8 mouse cellular contexts compared by ENCODE assay signal in genomic region chr16:34571931-34572405, GRCm38 (mm10). TPM values are rescaled to one million over a fixed set of nuclear protein-coding genes. Genes with fewer than 3 reads are reported as not detected.
DNase-seq lines count a peak whose midpoint lies in the region; ATAC-seq and TF ChIP-seq lines count a peak whose summit lies in the region.

No protein-coding gene starts in this region.

- H3K4me1 ChIP-seq in lung, embryonic 14.5 days (ENCODE audit: insufficient read depth) = peaks cover 10% of the 10 kb centered on the region
- no peaks in the 10 kb centered on the region; the same call in 1 of the 2 replicates for H3K4me1 ChIP-seq in embryonic facial prominence, embryonic 11.5 days (ENCODE audit: control insufficient read depth, insufficient read depth, low read length)
- H3K4me1 ChIP-seq in hindbrain, embryonic 12.5 days = peaks cover 33% of the 10 kb centered on the region
- H3K4me1 ChIP-seq in liver, postnatal 0 days (ENCODE audit: insufficient read depth) = 0 out of 2 replicates have a peak, but pooled peaks cover 2% of the 10 kb centered on the region

- TF ChIP-seq CTCF in lung, embryonic 14.5 days (IDR thresholded peaks at IDR 0.05; ENCODE audit: low read depth) = peak; percentile 45
- TF ChIP-seq CTCF in liver, postnatal 0 days (IDR thresholded peaks at IDR 0.05; ENCODE audit: low read depth) = no peak

- peak overlapping the region; percentile 80 for H3K4me3 ChIP-seq in lung, embryonic 14.5 days (ENCODE audit: low read depth, low read length)
- H3K4me3 ChIP-seq in embryonic facial prominence, embryonic 11.5 days (ENCODE audit: low read depth, low read length) = peak overlapping the region; percentile 93
- peak overlapping the region; percentile 91 for H3K4me3 ChIP-seq in hindbrain, embryonic 12.5 days
- peak overlapping the region; percentile 50; the same call in 1 of the 2 replicates for H3K4me3 ChIP-seq in liver, postnatal 0 days (ENCODE audit: low read depth, low read length)

- no peaks in the 10 kb centered on the region for H3K9me3 ChIP-seq in lung, embryonic 14.5 days (ENCODE audit: low read depth, low read length)
- no peaks in the 10 kb centered on the region for H3K9me3 ChIP-seq in embryonic facial prominence, embryonic 11.5 days (replicated peaks; ENCODE audit: control insufficient read depth, low read length)
- H3K9me3 ChIP-seq in hindbrain, embryonic 12.5 days (replicated peaks) = no peaks in the 10 kb centered on the region
- H3K9me3 ChIP-seq in liver, postnatal 0 days (ENCODE audit: low read length) = no peaks in the 10 kb centered on the region

- DNase-seq in lung, embryonic 14.5 days = peak; percentile 49
- DNase-seq in lung, adult 18-20 months = no peak
- peak; percentile 63 for DNase-seq in embryonic facial prominence, embryonic 11.5 days (ENCODE audit: low spot score)
- DNase-seq in liver, postnatal 0 days = peak; percentile 12
- no peak for DNase-seq in B cell, adult 2 months
- no peak for DNase-seq in adrenal gland, postnatal 10 days

- peak; percentile 5; the same call in 1 of the 2 replicates for ATAC-seq in lung, embryonic 14.5 days (ENCODE audit: insufficient read depth)
- no peak for ATAC-seq in embryonic facial prominence, embryonic 11.5 days (replicated peaks; ENCODE audit: insufficient number of reproducible peaks, low FRiP score, low TSS enrichment, low read depth)
- ATAC-seq in hindbrain, embryonic 12.5 days (ENCODE audit: low FRiP score) = no peak
- ATAC-seq in liver, postnatal 0 days = no peak
- ATAC-seq in inflammation-experienced regulatory T-cells, adult 6 months = no peak

- peak overlapping the region; percentile 96 for H3K9ac ChIP-seq in lung, embryonic 14.5 days
- H3K9ac ChIP-seq in embryonic facial prominence, embryonic 11.5 days (replicated peaks; ENCODE audit: low read length) = peak overlapping the region; percentile 98
- H3K9ac ChIP-seq in hindbrain, embryonic 12.5 days = peak overlapping the region; percentile 97
- H3K9ac ChIP-seq in liver, postnatal 0 days (replicated peaks) = no peak overlapping the region

- WGBS in lung, embryonic 14.5 days = 1% methylated on average over 10 of the region's 10 CpGs
- WGBS in embryonic facial prominence, embryonic 11.5 days = 1% methylated on average over 10 of the region's 10 CpGs
- under 1% methylated on average over 10 of the region's 10 CpGs for whole genome bisulfite sequencing in hindbrain, embryonic 12.5 days
- WGBS in liver, postnatal 0 days (ENCODE audit: insufficient replicate concordance) = 1% methylated on average over 10 of the region's 10 CpGs

- no peak for TF ChIP-seq EP300 in liver, postnatal 0 days (IDR thresholded peaks at IDR 0.05; ENCODE audit: low read depth)

- H3K27me3 ChIP-seq in lung, embryonic 14.5 days (ENCODE audit: insufficient read depth, low read length) = no peaks in the 10 kb centered on the region
- H3K27me3 ChIP-seq in embryonic facial prominence, embryonic 11.5 days (ENCODE audit: control insufficient read depth, insufficient read depth, low read length) = no peaks in the 10 kb centered on the region
- H3K27me3 ChIP-seq in hindbrain, embryonic 12.5 days = no peaks in the 10 kb centered on the region
- peaks cover 51% of the 10 kb centered on the region for H3K27me3 ChIP-seq in liver, postnatal 0 days (ENCODE audit: insufficient read depth, low read length)

- H3K4me2 ChIP-seq in lung, embryonic 14.5 days = peak overlapping the region; percentile 93
- H3K4me2 ChIP-seq in embryonic facial prominence, embryonic 11.5 days (ENCODE audit: low read depth, low read length) = peak overlapping the region; percentile 92
- H3K4me2 ChIP-seq in hindbrain, embryonic 12.5 days (replicated peaks) = peak overlapping the region; percentile 87
- H3K4me2 ChIP-seq in liver, postnatal 0 days (ENCODE audit: low read depth, low read length) = peak overlapping the region; percentile 75

- H3K27ac ChIP-seq in lung, embryonic 14.5 days (ENCODE audit: low read depth) = 0 out of 2 replicates have a peak overlapping the region, but pooled peaks have one; percentile 18
- H3K27ac ChIP-seq in embryonic facial prominence, embryonic 11.5 days (replicated peaks; ENCODE audit: low read depth, low read length) = no peak overlapping the region
- H3K27ac ChIP-seq in hindbrain, embryonic 12.5 days = peak overlapping the region; percentile 98; the same call in 1 of the 2 replicates
- H3K27ac ChIP-seq in liver, postnatal 0 days (ENCODE audit: low read depth) = no peak overlapping the region

- no peaks in the 10 kb centered on the region for H3K36me3 ChIP-seq in lung, embryonic 14.5 days (ENCODE audit: insufficient read depth)
- H3K36me3 ChIP-seq in embryonic facial prominence, embryonic 11.5 days (replicated peaks; ENCODE audit: control insufficient read depth, insufficient read depth, low read depth, low read length) = no peaks in the 10 kb centered on the region
- peaks cover 6% of the 10 kb centered on the region; the same call in 1 of the 2 replicates for H3K36me3 ChIP-seq in hindbrain, embryonic 12.5 days
- H3K36me3 ChIP-seq in liver, postnatal 0 days (replicated peaks; ENCODE audit: insufficient read depth, low read length) = no peaks in the 10 kb centered on the region

RNA-seq across cellular contexts. Expression of gene Kalrn, which starts 1.4 kb away (rescaled TPM):
- 15.0 and 17.0 TPM in 2 replicates for polyA plus RNA-seq in lung, embryonic 14.5 days (2014; fragmentation: Nextera tagmentation; extraction: Ambion mirVana)
- 12.0 and 13.4 TPM in 2 replicates for polyA plus RNA-seq in embryonic facial prominence, embryonic 11.5 days (2014; fragmentation: Nextera tagmentation; extraction: Ambion mirVana)
- polyA plus RNA-seq in hindbrain, embryonic 12.5 days (2016; fragmentation: Nextera tagmentation; extraction: Ambion mirVana) = 28.3 and 33.2 TPM in 2 replicates
- polyA plus RNA-seq in liver, postnatal 0 days (2015; fragmentation: Nextera tagmentation; extraction: Ambion mirVana) = 12.8 and 16.7 TPM in 2 replicates
- polyA plus RNA-seq in inflammation-experienced regulatory T-cells, adult 6 months (2017; shearing (Covaris generic)) = under 1 TPM in 1 of 3 experiments, not detected in 2; 0.21 TPM
- 10 to 100 TPM; 16.3 to 17.8 TPM for total RNA-seq in adrenal gland, postnatal 10 days (2021)

Comparison
In these comparisons a context has a peak if more than half of its experiments do, and no peak if none do; other contexts are left out.
1. DNase-seq: peak in lung, embryonic 14.5 days (single experiment), embryonic facial prominence, embryonic 11.5 days (single experiment) and liver, postnatal 0 days (single experiment); none in lung, adult 18-20 months (0 of 2), B cell, adult 2 months (0 of 2) and adrenal gland, postnatal 10 days (single experiment).
2. H3K27ac ChIP-seq: peak in lung, embryonic 14.5 days (single experiment) and hindbrain, embryonic 12.5 days (single experiment); none in embryonic facial prominence, embryonic 11.5 days (single experiment) and liver, postnatal 0 days (single experiment).
3. RNA of gene Kalrn, which starts 1.4 kb away (polyA plus RNA-seq): 28.3 to 33.2 TPM in hindbrain, embryonic 12.5 days, 12.8 to 16.7 TPM in liver, postnatal 0 days, 15.0 to 17.0 TPM in lung, embryonic 14.5 days and 12.0 to 13.4 TPM in embryonic facial prominence, embryonic 11.5 days; 0.21 TPM in inflammation-experienced regulatory T-cells, adult 6 months; every median in the first group is over 10 times any median in the second.
4. Peak in every context shown above with its lines, with median percentiles within 50 percentile points of each other: H3K4me2 ChIP-seq and H3K4me3 ChIP-seq.